Mouse (Mus musculus): ENCODE results near the gene Bckdk.

- no peak for TF ChIP-seq CTCF (IDR thresholded peaks at IDR 0.05)
- TF ChIP-seq POLR2A (IDR thresholded peaks at IDR 0.05; ENCODE audit: insufficient read depth, low read depth, low read length): no peak
Observed at GRCm38 (mm10) chr7:127928596-127928995, 24.7 kb downstream of the Bckdk start.
